Mouse (Mus musculus) C2C12 (cell line): ENCODE results near the gene Cabin1.

Experiments used
- CEBPB ChIP-seq: IDR thresholded peaks from one replicate; pipeline ENCODE4 v1.6.1; 2011; ENCODE audit warnings: low read depth, mild to moderate bottlenecking, control low read depth, moderate library complexity
- CTCF ChIP-seq: IDR thresholded peaks from one replicate; pipeline ENCODE4 v1.5.1; 2011; ENCODE audit not compliant: control insufficient read depth, insufficient read depth, insufficient read length
- FOSL1 ChIP-seq: IDR thresholded peaks from one replicate; pipeline ENCODE4 v1.8.0; 2011; ENCODE audit warnings: mild to moderate bottlenecking, low read length; ENCODE audit not compliant: poor library complexity, insufficient read depth, severe bottlenecking
- MAX ChIP-seq: IDR thresholded peaks from one replicate; pipeline ENCODE4 v1.6.1; 2011; ENCODE audit warnings: mild to moderate bottlenecking, control low read depth
- MYOD1 ChIP-seq: IDR thresholded peaks from one replicate; pipeline ENCODE4 v1.6.1; 2011; ENCODE audit warnings: low read depth; ENCODE audit not compliant: control insufficient read depth, insufficient read length
- MYOG ChIP-seq: IDR thresholded peaks from one replicate; pipeline ENCODE4 v1.6.1; 2011; ENCODE audit not compliant: control insufficient read depth, insufficient read length; ENCODE audit errors: extremely low read depth
- USF1 ChIP-seq: IDR thresholded peaks from one replicate; pipeline ENCODE4 v1.6.1; 2011; ENCODE audit warnings: low read depth, mild to moderate bottlenecking, control low read depth, moderate library complexity

DNA sequence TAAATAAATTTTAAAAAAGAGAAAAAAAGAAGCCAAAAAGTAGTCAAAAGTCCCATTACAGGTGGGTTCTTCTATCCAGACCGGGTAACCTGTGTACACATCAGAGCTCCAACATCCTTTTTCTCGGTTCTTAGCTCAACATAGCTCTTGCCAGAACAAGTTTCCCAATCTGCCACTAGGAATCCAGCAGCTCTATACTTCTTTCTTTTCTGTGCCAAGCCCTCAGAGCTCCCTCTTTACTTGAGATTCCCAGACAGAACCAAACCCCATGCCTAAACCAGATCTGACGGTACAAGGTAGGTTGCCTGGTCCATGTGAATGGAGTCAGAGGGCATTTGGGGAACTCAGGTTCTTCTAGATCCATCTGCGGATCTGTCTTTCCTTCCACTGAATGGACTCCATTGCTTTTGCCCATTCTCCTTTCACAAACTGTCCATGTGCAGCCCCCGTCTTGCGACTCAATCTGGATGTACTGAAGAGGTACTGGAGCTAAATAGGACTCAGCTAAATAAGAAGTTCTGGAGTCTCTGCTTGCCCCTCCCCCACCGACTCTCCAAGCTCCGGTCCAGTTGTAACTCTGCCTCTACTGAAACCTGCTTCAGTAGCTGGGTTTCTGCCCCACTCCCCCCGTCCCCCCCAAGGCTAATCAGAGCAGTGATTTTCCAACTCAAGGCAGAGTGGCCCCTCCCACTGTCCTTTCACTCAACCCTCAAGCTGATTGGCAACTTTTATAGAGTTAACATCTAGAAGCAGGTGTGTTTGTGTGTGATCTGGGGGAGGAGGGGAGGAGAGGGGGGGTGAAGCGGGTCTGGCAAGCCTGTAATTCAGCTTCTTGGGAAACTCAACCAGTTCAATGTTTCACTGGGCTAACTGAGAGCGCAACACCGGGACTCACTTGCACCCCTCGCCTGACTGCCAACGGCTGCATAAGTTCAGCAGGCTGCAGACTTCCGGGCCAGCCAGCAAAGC is 15.3 kb upstream of the Cabin1 start:
- TF ChIP-seq CTCF (no peak), MAX (no peak), FOSL1 (no peak), MYOG (no peak), CEBPB (no peak), USF1 (no peak), MYOD1 (no peak)
